Mouse (Mus musculus) CD4-positive, CD25-positive, alpha-beta regulatory T cell, adult 4 months (primary cell): ENCODE measurements around the gene Znfx1. TPM values are rescaled to one million over a fixed set of nuclear protein-coding genes. Genes with fewer than 3 reads are reported as not detected.

Experiments
- ATAC-seq: one replicate; pipeline ENCODE4 v1.8.0; 2017
- polyA plus RNA-seq, 2 experiments: library from polyadenylated mRNA; unstranded; fragments of 100-300 nt; shearing (Covaris generic); gene quantifications; one replicate each; pipeline ENCODE4 v1.2.1; 2017

The Znfx1 gene
- polyA plus RNA-seq, result 10 to 100 TPM; 18.1 to 27.6 TPM

DNA sequence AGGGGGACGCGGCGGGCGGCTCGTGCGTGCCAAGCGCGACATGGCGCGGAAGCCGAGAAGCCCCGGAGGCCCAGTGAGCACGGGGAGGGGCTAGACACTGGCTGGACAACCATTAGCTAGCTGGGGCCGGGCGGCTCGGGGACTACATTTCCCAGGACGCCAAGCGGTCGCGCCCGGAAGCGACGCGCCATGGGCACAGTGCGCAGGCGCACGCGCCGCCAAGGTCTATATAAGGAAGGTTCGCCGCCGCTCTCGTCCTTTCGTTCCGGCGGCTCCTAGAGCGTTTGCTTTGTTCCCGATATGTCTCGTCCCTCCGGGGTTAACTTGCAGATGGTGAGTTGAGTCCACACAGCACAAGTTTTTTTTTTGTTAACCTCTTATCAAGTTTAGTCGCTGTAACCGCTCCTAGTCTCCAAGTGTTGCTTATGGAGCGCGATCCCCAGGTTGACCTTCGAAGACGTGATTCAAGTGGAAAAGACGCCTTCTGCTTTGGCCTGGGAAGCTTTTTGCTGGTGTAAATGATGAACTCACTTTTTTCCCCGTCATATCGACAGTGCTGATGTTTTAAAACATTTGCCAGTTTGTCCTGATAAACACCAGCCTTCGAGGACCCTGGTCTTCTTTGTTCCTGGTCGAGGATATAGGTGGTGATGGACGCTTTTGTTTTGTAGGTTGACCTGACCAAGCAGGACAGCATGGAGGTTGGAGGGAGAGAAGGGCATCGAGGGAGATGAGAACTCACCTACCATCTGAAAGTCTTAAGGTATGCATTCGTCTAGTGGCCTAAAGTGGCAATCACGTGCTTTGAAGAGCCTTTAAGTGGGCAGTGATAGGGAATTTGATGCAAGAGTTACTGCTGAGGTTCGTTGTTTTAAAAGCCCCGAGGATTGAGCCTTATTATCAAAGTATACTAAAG is at the start of gene Znfx1:
Gene Znfx1, minus strand, starts transcription at position 51 of the 916 bp plus-strand sequence.
- ATAC-seq, result peak; percentile 81

DNA sequence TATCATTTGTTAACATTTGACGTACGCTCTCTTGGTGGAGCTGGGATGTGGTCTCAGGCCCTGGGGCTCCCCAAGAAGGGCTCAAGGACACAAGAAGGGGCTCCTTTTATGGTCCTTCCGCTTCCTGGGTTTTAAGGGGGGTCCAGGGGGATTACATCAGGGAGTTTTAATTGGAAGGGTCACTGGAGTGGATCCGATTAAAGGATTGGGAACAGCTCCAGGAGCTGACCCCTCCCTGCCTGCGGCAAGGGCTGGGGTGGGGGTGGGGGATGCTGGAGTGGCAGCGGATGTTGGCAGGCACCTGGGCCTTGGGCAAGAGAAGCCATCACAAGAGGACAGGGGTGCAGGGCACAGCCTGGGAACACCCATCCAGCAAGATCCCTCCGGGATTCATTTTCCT is 49.4 kb upstream of the Znfx1 start:
- ATAC-seq, result no peak

DNA sequence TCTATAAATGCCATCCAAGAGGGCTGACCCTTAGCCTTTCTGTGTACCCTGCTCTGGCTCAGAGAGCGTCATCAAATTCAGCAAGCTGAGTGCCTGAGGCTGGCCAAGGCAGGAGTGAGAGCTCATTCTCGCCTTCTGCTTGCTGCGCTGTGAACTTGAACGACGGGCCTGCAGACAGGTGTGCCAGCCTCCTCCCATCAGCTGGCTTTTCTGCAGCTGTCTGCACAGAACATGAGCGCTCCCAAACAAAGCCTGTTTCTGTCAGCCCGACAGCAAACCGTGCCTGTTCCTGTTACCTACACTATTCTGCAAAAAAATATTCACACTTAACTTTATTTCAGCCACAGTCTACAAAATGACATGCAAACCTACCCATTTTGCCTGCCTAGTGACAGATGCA is 46.7 kb upstream of the Znfx1 start:
- ATAC-seq, result no peak

DNA sequence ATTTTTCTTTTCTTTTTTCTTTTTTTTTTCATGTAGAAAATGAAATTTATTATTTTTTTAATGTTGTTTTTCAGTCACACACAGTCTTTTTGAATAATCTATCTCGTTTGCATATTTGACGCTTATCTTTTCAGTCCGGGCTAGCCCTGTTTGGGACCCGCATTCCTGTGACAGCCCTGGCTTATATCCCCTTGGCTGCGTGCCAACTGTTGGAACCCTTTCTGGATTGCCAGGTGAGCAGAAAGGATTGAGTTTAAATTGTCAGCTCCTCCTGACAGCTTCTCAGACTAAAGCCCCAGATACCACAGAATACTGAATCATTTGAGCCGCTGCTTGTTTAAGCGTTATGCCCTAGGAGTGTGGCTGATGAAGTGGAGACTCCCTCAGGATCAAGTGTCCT is 40.7 kb upstream of the Znfx1 start:
- ATAC-seq, result no peak

DNA sequence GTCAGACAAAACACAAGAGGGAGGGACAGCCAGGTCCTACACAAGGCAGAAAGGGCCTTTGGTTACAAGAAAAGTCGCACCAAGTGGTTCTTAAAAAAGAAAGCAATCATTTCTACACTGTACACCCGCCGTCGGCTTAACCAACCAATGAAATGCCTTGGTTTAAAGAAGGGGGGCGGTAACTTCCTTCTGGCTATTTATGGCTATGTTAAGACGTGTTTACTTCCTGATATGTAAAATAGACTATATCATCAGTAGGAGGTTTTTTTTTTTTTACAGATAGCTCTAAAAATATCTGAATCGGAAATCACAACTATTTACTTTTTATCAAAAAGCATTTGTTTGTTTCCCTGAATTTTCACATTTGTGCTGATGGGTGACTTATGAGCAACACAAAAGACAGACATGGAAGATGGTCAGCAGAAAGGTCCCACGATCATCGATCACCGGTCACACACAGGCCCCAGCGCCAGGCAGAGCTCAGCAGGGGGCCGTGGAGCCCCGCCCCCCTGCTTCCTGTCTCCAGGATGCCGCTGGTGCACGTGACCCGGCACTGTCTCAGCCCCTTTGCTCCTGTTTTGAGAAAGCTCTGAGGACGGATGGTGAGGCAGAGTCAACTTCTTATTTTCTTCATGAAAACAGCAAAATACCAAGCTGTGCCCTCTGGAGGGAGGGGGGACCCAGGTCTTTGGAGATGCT is 39.1 kb upstream of the Znfx1 start:
- peak; percentile 99 for ATAC-seq

DNA sequence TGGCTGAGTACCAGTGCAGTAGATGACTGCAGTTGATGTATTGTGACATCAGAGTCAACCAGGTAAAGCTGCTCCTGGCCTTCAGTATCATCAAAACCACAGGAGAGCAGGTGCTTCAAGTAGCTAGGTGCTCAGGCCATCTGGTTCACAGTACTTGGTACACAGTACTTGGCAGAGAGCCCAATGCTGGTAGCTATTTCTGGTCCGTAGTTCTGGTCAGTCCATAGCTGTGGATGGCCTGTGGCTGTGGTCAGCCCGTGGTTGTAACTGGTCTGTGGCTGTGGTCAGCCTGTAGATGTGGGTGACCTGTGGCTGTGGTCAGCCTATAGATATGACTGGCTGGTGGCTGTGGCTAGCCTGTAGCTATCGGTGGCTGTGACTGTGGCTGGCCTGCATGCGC is 31.9 kb upstream of the Znfx1 start:
- no peak for ATAC-seq

DNA sequence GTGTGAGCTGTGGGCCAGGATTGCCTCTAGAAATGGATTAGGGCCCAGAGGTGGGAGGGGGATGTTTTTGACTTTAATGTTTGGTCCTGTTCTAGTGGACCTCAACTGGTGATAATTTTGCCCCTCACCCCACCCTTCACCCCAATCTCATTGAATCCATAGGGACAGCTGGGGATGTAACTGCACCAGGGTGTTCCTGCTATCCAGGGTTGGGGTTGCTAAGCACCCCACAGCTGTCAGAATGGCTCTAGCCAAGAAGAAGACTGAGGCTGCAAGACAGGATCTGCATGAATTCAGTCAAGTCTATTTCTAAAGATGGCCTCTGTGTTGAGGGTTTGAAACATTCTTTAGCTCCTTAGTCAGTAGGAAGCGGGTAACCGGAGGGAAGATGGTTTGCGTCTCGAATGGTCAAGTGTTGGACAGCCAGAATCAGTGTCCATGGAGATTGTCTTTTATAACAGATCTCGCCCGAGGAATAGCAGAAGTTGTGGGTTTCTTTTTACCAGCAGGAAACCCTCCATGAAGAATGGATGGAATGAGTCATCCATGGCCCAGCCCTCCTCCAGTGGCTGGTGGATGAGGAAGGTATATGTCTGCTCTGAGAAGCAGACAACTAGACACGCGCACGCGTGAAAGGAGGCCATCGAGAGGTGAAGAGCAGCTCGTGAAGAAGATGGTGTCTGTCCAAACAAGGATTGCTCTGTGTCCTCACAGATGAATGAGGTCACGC is 30.5 kb upstream of the Znfx1 start:
- ATAC-seq, result no peak

DNA sequence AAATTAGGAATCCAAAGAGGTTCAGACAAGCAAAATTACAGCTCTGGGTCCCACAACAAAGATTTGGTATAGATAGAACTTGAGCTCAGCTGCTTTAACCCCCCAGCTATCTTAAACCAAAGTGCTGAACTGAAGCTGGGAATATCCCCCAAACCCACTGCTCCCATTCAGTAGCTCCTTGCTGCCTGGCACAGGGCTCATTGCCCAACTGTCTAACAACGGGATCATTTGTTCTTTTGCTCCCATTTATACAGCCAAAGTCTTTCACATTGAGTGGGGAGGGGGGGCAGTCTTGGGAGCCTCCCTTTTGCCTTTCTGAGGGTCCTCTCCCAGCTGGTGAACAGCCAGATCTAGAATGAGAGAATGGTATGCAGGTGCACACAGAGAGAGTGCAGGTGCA is 27.5 kb upstream of the Znfx1 start:
- ATAC-seq, result no peak

DNA sequence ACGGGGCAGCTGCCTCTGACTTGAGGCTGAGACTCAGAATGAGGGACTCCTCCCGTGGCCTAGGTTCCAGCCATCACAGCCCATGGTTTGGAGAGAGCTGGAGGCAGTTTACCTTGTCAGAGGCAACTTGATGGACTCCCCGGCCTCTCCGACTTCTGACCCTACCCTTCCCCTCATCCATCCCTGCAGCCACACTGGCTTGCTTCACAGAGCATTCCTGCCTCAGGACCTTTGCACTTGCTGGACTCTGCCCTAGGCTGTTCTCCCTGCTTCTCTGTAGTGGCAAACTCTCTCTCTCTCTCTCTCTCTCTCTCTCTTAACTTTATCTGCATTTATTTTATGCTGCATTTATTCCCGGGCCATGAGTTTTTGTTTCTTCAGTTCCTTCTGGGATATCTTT is 24.0 kb upstream of the Znfx1 start:
- no peak for ATAC-seq

DNA sequence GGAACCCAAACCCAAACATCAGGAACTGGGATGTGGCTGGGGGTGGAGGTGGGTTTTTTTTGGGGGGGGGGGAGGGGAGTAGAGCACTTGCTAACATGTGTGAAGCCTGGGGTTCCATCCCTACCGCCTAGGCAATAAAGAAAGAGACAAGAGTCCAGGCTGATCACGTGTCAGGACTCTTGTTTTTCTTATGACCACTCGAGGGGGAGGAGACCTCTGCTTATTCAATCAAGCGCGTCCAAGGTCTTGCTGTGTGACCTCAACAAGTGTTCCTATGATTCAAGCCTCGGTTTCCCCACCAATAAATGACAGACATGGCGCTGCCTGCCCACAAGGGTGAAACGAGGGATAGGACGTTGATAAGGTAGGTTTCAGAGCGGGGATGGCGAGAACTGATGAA is 23.3 kb upstream of the Znfx1 start:
- ATAC-seq, result no peak

DNA sequence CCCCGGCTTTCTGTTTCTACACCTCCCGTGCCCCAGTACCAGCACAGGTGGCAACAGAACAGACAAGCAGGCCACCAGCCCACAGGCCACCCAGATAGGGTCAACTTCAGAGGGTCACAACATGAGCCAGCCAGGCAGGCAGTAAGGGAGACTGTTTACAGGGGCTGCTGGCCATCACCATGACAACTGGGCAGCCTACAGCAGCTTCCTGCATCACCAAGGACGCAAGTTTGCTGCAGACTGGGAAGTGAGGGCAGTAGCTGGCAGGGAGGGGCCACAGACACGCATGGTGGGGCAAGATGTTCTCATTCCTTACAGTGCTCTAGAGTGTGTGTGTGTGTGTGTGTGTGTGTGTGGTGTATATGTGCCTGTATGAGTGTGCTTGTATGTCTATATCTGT is 18.8 kb upstream of the Znfx1 start:
- ATAC-seq, result peak; percentile 70

DNA sequence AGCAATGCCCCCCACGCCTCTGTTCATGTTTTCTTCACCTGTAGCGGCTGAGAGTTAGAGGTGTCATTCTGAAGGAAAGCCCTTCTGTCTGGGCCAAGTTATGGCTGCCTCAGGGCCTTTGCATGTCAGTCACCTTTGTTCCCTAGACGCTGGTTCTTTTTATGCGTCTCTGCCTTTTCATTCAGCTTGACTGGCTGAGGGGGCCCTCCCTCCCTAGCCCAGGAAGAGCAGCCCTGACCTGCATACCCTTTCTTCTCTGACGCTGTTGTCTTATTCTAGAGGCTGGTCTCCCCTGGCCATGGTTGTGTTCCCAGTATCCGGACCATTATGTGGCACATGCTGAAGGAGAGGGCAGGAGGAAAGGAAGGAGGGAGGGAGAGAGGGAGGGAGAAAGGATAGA is 18.3 kb upstream of the Znfx1 start:
- no peak for ATAC-seq

DNA sequence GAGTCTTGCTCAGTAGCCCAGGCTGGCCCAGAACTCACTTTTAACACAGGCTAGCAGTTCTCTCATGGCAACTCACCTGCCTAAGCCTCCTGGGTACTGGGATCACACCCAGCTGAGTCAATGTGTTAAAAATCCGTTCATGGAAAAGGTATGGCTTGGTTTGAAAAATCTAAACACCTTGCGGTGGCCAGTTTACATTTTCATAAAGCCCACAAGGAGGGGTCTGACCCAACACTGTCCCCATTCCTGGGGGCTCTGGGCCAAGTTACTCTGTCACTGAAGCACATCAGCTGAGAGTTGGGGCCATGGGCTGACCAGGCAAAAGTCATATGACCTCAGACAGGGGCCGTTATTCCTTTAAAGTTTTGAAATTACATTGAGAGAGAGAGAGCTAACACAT is 17.6 kb upstream of the Znfx1 start:
- ATAC-seq, result no peak

DNA sequence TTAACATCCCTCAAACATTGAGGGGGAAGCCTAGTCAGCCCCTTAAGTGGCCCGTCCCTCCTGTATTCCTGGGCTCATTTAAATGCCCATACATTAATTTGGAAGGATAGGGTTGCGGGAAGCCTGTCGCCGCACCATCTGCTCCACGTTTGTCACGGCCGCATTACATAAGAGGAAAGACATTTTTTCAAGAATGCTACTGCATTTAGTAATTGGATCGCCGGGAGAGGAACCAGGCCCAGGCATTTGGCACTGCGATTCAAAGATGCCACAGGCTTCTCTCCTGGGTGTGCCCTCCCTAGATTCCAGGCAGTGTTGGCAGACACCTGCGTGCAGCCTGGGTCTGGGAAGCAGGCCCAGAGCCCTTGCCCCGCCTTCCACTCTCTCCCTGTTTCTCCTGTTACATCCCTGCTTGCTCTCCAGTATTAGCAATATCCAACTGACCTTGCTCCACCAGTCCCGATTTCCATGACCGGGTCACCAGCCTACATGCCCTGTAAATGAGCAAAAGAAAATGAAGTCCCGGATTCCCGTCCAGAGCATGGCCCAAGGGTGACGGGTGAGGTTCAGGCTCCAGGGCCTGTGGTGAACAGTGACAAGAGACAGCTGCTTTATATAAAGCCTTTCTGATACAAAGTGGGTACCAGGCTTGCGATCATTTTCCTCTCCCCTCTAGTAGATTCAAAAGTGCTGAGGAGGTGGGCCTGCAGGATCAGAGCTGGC is 16.9 kb upstream of the Znfx1 start:
- no peak for ATAC-seq

DNA sequence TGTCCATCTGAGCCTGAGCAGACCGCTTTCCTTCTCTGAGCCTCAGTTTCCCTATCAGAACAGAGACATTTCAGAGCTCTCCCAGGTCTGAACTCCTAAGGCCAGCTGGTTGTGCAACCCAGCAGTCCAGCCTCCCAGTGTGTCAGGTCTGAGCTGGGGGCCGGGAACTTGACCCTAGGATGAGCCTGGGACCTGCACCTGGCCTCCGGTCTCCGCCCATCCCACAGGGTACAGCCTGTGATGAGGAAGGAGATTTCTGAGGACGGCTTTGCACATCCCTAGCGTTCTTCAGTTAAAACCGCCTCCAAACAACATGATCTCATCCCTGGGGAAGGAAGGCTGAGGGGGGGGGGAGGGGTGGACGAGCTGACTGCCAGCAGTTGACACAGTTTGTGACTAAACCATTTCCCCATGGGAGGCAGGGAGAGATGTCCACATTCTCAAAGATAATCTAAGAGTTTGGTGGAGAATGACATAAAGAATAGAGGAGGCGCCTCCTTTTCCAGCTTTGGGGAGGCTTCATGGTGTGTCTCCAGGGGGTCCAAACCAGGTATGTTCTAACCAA is 16.2 kb upstream of the Znfx1 start:
- ATAC-seq, result no peak

DNA sequence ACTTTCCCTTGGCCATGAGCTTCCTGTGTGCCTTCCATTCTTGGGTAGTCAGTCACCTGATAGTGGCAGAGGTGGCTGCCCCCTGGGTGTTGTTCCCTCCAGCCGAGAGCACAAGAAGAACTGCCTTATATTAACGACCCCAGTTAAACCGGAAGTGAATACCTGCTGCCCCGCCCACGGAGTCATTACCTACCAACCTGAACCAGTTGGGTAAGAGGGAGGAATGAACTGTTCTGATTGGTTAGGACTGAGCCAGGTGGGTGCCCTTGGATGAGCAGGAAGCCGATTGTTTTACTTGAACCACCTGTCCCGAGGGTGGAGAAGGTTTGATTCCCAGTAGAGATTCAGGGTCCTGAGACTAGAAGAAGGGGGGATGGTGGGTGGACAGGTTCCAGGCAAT is 15.7 kb upstream of the Znfx1 start:
- ATAC-seq, result no peak

DNA sequence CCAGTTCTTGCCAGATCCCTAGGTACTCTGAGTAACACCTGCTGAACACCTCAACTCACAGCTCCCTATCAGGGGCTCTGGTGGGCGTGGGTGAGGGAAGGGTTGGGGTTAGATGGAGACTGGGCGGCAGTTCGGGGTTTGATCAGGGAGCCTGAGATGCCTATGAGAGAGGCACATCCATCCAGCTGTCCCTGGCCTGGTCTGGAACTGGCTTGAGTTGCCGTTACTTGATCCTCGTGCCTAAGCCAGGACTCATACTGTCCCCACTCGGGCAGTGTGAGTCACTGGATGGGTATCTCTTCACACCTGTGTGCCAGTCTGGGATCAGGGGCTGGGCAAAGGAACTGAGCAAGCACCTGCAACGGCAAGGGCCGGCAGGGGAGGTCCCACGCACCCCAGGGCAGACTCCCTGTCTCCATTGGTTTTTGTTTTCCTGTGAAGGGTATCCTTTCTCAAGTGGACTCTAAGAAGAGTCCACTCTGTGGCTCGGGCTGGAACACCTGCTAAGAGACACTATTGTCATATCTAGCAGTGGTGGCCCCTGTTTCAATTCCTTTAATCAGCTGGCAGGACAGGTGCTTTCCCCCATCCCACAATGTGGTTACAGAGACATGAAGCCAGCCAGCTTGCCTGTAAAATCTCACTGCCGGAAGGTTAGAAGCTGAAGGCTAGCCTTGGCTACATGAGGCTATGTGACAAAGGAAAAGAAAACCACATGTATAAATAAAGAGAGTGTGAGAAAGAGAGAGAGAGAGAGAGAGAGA is 14.6 kb upstream of the Znfx1 start:
- no peak for ATAC-seq

DNA sequence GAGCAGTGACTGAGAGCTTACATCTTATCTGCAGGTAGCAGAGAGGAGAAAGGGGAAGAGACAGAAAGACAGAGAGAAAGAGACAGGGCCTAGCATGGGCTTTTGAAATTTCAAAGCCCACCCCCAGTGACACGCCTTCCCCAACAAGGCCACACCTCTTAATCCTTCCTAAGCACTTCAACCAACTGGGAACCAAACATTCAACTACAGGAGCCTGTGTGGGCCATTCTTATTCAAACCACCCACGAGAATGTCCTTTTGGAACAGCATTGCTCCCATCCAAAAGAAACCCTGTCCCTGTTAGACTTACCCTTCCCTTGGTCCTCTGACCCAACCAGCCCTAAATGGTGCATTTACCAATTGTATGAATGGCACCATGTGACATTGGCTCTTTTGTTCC is 13.9 kb upstream of the Znfx1 start:
- ATAC-seq, result no peak

DNA sequence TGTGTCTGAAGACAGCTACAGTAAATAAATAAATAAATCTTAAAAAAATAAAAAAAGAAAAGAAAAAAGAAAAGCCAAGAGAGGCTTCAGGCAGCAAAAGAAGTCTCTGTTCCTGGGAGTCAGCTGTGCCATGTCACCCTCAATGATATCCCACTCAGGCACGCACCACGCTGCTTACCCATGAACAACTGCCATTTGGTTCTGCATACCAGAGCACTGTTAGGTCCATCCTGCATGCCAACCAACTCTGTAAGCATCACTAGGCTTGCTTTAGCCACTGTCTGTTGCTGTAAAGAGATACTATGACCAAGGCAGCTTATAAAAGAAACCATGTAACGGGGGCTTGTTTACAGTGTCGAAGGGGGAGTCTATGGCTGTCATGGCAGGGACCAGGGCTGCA is 13.5 kb upstream of the Znfx1 start:
- no peak for ATAC-seq

DNA sequence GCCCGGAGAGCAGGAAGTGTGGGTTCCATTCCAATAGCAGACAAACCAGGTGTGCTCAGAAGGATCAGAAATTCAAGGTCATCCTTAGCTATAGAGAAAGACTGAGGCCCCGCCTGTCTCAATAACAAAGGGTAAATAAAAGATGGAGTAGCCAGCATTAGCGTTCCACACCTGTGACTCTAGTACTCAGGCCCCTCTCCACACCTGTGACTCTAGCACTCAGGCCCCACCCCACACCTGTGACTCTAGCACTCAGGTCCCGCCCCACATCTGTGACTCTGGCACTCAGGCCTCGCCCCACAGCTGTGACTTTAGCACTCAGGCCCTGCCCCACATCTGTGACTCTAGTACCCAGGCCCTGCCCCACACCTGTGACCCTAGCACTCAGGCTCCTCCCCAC is 11.8 kb upstream of the Znfx1 start:
- no peak for ATAC-seq
